Mouse (Mus musculus) stomach, postnatal 0 days (tissue): Measurements from ENCODE around the gene Pde4b. TPM values are rescaled to one million over a fixed set of nuclear protein-coding genes. Genes with fewer than 3 reads are reported as not detected.

ENCODE experiments used
- ATAC-seq: fragments of 200-750 bp; cut with Nextera tagmentation; 2 replicates; pipeline ENCODE4 v1.8.0; 2017; ENCODE audit not compliant: low FRiP score, low TSS enrichment
- DNase-seq: peaks from one replicate; pipeline ENCODE4 v3.0.0-alpha.2; 2016; ENCODE audit warnings: low spot score
- H3K27ac ChIP-seq: fragments of 300-500 bp; sonication (generic); replicated peaks from 2 replicates; pipeline ENCODE4 v1.5.1; 2014; ENCODE audit warnings: mild to moderate bottlenecking, control low read depth
- H3K27me3 ChIP-seq: fragments of 300-500 bp; sonication (generic); 2 replicates; pipeline ENCODE4 v1.6.1; 2014; ENCODE audit warnings: low read length; ENCODE audit not compliant: control insufficient read depth, insufficient read depth
- H3K36me3 ChIP-seq: fragments of 300-500 bp; sonication (generic); 2 replicates; pipeline ENCODE4 v1.6.1; 2014; ENCODE audit warnings: low read length, mixed read lengths; ENCODE audit not compliant: control insufficient read depth, insufficient read depth
- H3K4me1 ChIP-seq: fragments of 300-500 bp; sonication (generic); replicated peaks from 2 replicates; pipeline ENCODE4 v1.6.1; 2014; ENCODE audit warnings: antibody characterized with exemption; ENCODE audit not compliant: control insufficient read depth, insufficient read depth
- H3K4me2 ChIP-seq: fragments of 300-500 bp; sonication (generic); replicated peaks from 2 replicates; pipeline ENCODE4 v1.6.1; 2014; ENCODE audit warnings: low read depth, mild to moderate bottlenecking, control low read depth, moderate library complexity
- H3K4me3 ChIP-seq: fragments of 300-500 bp; sonication (generic); 2 replicates; pipeline ENCODE4 v1.5.1; 2014; ENCODE audit warnings: low read depth, low read length, control low read depth
- H3K9ac ChIP-seq: fragments of 300-500 bp; sonication (generic); 2 replicates; pipeline ENCODE4 v1.6.1; 2014; ENCODE audit warnings: mild to moderate bottlenecking, low read length, control low read depth, mixed read lengths
- H3K9me3 ChIP-seq: fragments of 300-500 bp; sonication (generic); 2 replicates; pipeline ENCODE4 v1.6.1; 2016; ENCODE audit warnings: low read length; ENCODE audit not compliant: control insufficient read depth
- CTCF ChIP-seq: IDR thresholded peaks from 2 replicates; pipeline ENCODE4 v1.5.1; 2016; ENCODE audit warnings: antibody characterized with exemption, low read depth, mild to moderate bottlenecking, moderate library complexity
- EP300 ChIP-seq: optimal IDR thresholded peaks from 2 replicates; pipeline ENCODE3; 2016; ENCODE audit warnings: antibody characterized with exemption
- WGBS: fragments of 180-500 bp; shearing (Covaris S2); extraction: QIAGEN DNeasy Blood & Tissue Kit; methylation state at CpG from one replicate; pipeline ENCODE4 v1.1.7; 2014; 5-methylcytosine and 5-hydroxymethylcytosine counted together
- polyA plus RNA-seq: library from polyadenylated mRNA; unstranded; fragments of >200 nt; fragmentation: Nextera tagmentation; extraction: Ambion mirVana; gene quantifications from 2 replicates; pipeline ENCODE4 v1.2.1, GENCODE M21; 2015

The Pde4b gene
- polyA plus RNA-seq, 1 experiment from 2014 or later = 9.1 TPM

- ATAC-seq = no peak
- H3K27me3 ChIP-seq = no peaks in the 10 kb centered on the region
- no peak overlapping the region for H3K4me2 ChIP-seq
- H3K4me3 ChIP-seq = no peak overlapping the region
- no peak overlapping the region for H3K27ac ChIP-seq
- TF ChIP-seq EP300 (no peak), CTCF (no peak)
- WGBS = 65% methylated on average over 3 of the region's 5 CpGs
- no peaks in the 10 kb centered on the region for H3K9me3 ChIP-seq
- H3K9ac ChIP-seq = no peak overlapping the region
- DNase-seq = no peak
- H3K4me1 ChIP-seq = no peaks in the 10 kb centered on the region
- no peaks in the 10 kb centered on the region for H3K36me3 ChIP-seq
Observed at GRCm38 (mm10) chr4:102620179-102620910, 533.0 kb downstream of the Pde4b start.

- Histone ChIP-seq H3K9ac (no peak overlapping the region), H3K4me1 (no peaks in the 10 kb centered on the region), H3K4me3 (no peak overlapping the region), H3K27ac (no peak overlapping the region), H3K4me2 (no peak overlapping the region), H3K27me3 (no peaks in the 10 kb centered on the region), H3K9me3 (no peaks in the 10 kb centered on the region), H3K36me3 (no peaks in the 10 kb centered on the region)
- TF ChIP-seq CTCF = no peak
- TF ChIP-seq EP300 = no peak
- 86% methylated on average over 2 of the region's 2 CpGs for WGBS
- no peak for DNase-seq
- no peak for ATAC-seq
Observed at GRCm38 (mm10) chr4:102621120-102621519, 533.8 kb downstream of the Pde4b start.

- Histone ChIP-seq H3K9ac (no peak overlapping the region), H3K9me3 (no peaks in the 10 kb centered on the region), H3K36me3 (no peaks in the 10 kb centered on the region), H3K4me2 (no peak overlapping the region), H3K27ac (no peak overlapping the region), H3K27me3 (no peaks in the 10 kb centered on the region), H3K4me1 (no peaks in the 10 kb centered on the region), H3K4me3 (no peak overlapping the region)
- TF ChIP-seq EP300 (no peak), CTCF (no peak)
- no peak for DNase-seq
- ATAC-seq = no peak
- WGBS = 52% methylated on average over 5 of the region's 5 CpGs
Observed at GRCm38 (mm10) chr4:102622977-102623376, 535.6 kb downstream of the Pde4b start.

GRCm38 (mm10) chr4:102623789-102624611, 536.7 kb downstream of the Pde4b start:
- TF ChIP-seq EP300 (no peak), CTCF (no peak)
- Histone ChIP-seq H3K4me3 (no peak overlapping the region), H3K27me3 (no peaks in the 10 kb centered on the region), H3K9ac (no peak overlapping the region), H3K4me2 (no peak overlapping the region), H3K36me3 (no peaks in the 10 kb centered on the region), H3K27ac (no peak overlapping the region), H3K4me1 (no peaks in the 10 kb centered on the region), H3K9me3 (no peaks in the 10 kb centered on the region)
- WGBS = 51% methylated on average over 4 of the region's 4 CpGs
- ATAC-seq = no peak
- DNase-seq = no peak

GRCm38 (mm10) chr4:102624937-102625336, 537.6 kb downstream of the Pde4b start:
- Histone ChIP-seq H3K9me3 (no peaks in the 10 kb centered on the region), H3K4me3 (no peak overlapping the region), H3K9ac (no peak overlapping the region), H3K4me1 (no peaks in the 10 kb centered on the region), H3K4me2 (no peak overlapping the region), H3K27ac (no peak overlapping the region), H3K27me3 (no peaks in the 10 kb centered on the region), H3K36me3 (no peaks in the 10 kb centered on the region)
- TF ChIP-seq CTCF = no peak
- TF ChIP-seq EP300 = no peak
- DNase-seq (no peak), ATAC-seq (no peak)
- 70% methylated on average over 8 of the region's 8 CpGs for WGBS

- H3K4me3 ChIP-seq = no peak overlapping the region
- DNase-seq (no peak), ATAC-seq (no peak)
- no peaks in the 10 kb centered on the region for H3K9me3 ChIP-seq
- 83% methylated on average over 4 of the region's 4 CpGs for WGBS
- no peaks in the 10 kb centered on the region for H3K27me3 ChIP-seq
- no peak overlapping the region for H3K27ac ChIP-seq
- TF ChIP-seq CTCF (no peak), EP300 (no peak)
- no peaks in the 10 kb centered on the region for H3K4me1 ChIP-seq
- no peaks in the 10 kb centered on the region for H3K36me3 ChIP-seq
- no peak overlapping the region for H3K9ac ChIP-seq
- no peak overlapping the region for H3K4me2 ChIP-seq
Observed at GRCm38 (mm10) chr4:102627799-102628198, 540.5 kb downstream of the Pde4b start.
